Mouse (Mus musculus) CH12.LX (cell line): ENCODE data around the gene Acadvl. TPM values are rescaled to one million over a fixed set of nuclear protein-coding genes. Genes with fewer than 3 reads are reported as not detected.
A peak's percentile ranks its signal among the peaks of the same experiment; 100 is the strongest.

Experiments used
- DNase-seq: peaks from one replicate; pipeline ENCODE4 v3.0.0-alpha.2; 2013; ENCODE audit errors: extremely low read depth
- H3K27ac ChIP-seq: 2 replicates; pipeline ENCODE4 v1.5.1; 2012; ENCODE audit warnings: low read depth, mild to moderate bottlenecking, control low read depth, moderate library complexity; ENCODE audit not compliant: insufficient read depth
- H3K27me3 ChIP-seq: replicated peaks from 2 replicates; pipeline ENCODE3; 2012; ENCODE audit warnings: inconsistent platforms
- H3K36me3 ChIP-seq, 2 experiments: replicated peaks in 1 of 2; 2 replicates each; pipeline versions ENCODE3 to v1.6.1; 2012; ENCODE audit warnings: inconsistent platforms in 1 of 2, low read length in 1 of 2, mild to moderate bottlenecking in 1 of 2, mixed read lengths in 1 of 2, moderate library complexity in 1 of 2; ENCODE audit not compliant: control insufficient read depth in 1 of 2, insufficient read depth in 1 of 2
- H3K4me1 ChIP-seq, 2 experiments: 2 replicates each; pipeline ENCODE4 v1.6.1; 2012; ENCODE audit warnings: inconsistent platforms in 1 of 2, moderate library complexity in 1 of 2; ENCODE audit not compliant: insufficient read depth in 2 of 2, control insufficient read depth in 1 of 2
- H3K4me2 ChIP-seq: 2 replicates; pipeline ENCODE4 v1.6.1; 2012; ENCODE audit warnings: low read depth, mild to moderate bottlenecking, control low read depth; ENCODE audit not compliant: poor library complexity, insufficient read depth, severe bottlenecking
- H3K4me3 ChIP-seq, 3 experiments: fragments of 150-350 bp in 1 of 3; sonication (generic) in 1 of 3; replicated peaks in 1 of 3; 2 replicates each; pipeline versions ENCODE3 to v1.5.1; 2011 to 2012; ENCODE audit warnings: low read depth in 2 of 3, low read length in 2 of 3, mild to moderate bottlenecking in 2 of 3, moderate library complexity in 2 of 3, control low read depth in 1 of 3, improper control_type of control experiment in 1 of 3, inconsistent platforms in 1 of 3, mixed read lengths in 1 of 3; ENCODE audit not compliant: poor library complexity in 1 of 3
- H3K79me2 ChIP-seq: replicated peaks from 2 replicates; pipeline ENCODE4 v1.6.1; 2012; ENCODE audit warnings: mild to moderate bottlenecking, moderate library complexity; ENCODE audit not compliant: control insufficient read depth, poor library complexity, insufficient read depth, severe bottlenecking; ENCODE audit errors: extremely low read depth
- H3K9ac ChIP-seq: 2 replicates; pipeline ENCODE4 v1.6.1; 2012; ENCODE audit warnings: low read depth, mild to moderate bottlenecking, control low read depth, moderate library complexity; ENCODE audit not compliant: insufficient read depth
- H3K9me3 ChIP-seq: replicated peaks from 2 replicates; pipeline ENCODE3; 2012; ENCODE audit warnings: low read length, inconsistent platforms, mixed read lengths
- BHLHE40 ChIP-seq: IDR thresholded peaks from 2 replicates; pipeline ENCODE4 v1.6.1; 2011; ENCODE audit warnings: mild to moderate bottlenecking, low read depth, low read length, improper control_type of control experiment
- CHD2 ChIP-seq: IDR thresholded peaks from 2 replicates; pipeline ENCODE4 v1.6.1; 2011; ENCODE audit warnings: low read length, improper control_type of control experiment
- ELF1 ChIP-seq: IDR thresholded peaks from 2 replicates; pipeline ENCODE4 v1.6.1; 2014; ENCODE audit warnings: low read depth, mild to moderate bottlenecking, inconsistent platforms, low read length, improper control_type of control experiment
- ETS1 ChIP-seq: conservative IDR thresholded peaks from 2 replicates; pipeline ENCODE4 v1.6.1; 2012; ENCODE audit warnings: low read depth, mild to moderate bottlenecking, inconsistent platforms, low read length, improper control_type of control experiment, moderate library complexity
- GABPA ChIP-seq: IDR thresholded peaks from 2 replicates; pipeline ENCODE4 v1.6.1; 2012; ENCODE audit warnings: low read depth, low read length, improper control_type of control experiment, inconsistent platforms; ENCODE audit not compliant: insufficient replicate concordance
- HCFC1 ChIP-seq: IDR thresholded peaks from 2 replicates; pipeline ENCODE4 v1.6.1; 2012; ENCODE audit warnings: low read depth, mild to moderate bottlenecking, inconsistent platforms, low read length, improper control_type of control experiment
- IRF4 ChIP-seq: IDR thresholded peaks from 2 replicates; pipeline ENCODE4 v1.6.1; 2014; ENCODE audit warnings: low read depth, mild to moderate bottlenecking, inconsistent platforms, low read length, improper control_type of control experiment
- JUN ChIP-seq: IDR thresholded peaks from 2 replicates; pipeline ENCODE4 v1.6.1; 2011; ENCODE audit warnings: low read depth, mild to moderate bottlenecking, low read length, improper control_type of control experiment, moderate library complexity; ENCODE audit not compliant: insufficient read depth
- JUND ChIP-seq: conservative IDR thresholded peaks from 2 replicates; pipeline ENCODE4 v1.6.1; 2011; ENCODE audit warnings: low read depth, low read length, improper control_type of control experiment
- KAT2A ChIP-seq: IDR thresholded peaks from 2 replicates; pipeline ENCODE4 v1.6.1; 2012; ENCODE audit warnings: low read length, improper control_type of control experiment, inconsistent platforms; ENCODE audit not compliant: insufficient replicate concordance
- MAZ ChIP-seq: IDR thresholded peaks from 2 replicates; pipeline ENCODE4 v1.6.1; 2012; ENCODE audit warnings: low read depth, mild to moderate bottlenecking, inconsistent platforms, low read length, improper control_type of control experiment, moderate library complexity
- MXI1 ChIP-seq: IDR thresholded peaks from 2 replicates; pipeline ENCODE4 v1.6.1; 2011; ENCODE audit warnings: mild to moderate bottlenecking, low read depth, low read length, improper control_type of control experiment
- MYC ChIP-seq: IDR thresholded peaks from 2 replicates; pipeline ENCODE4 v1.6.1; 2011; ENCODE audit warnings: low read depth, mild to moderate bottlenecking, improper control_type of control experiment, low read length
- NRF1 ChIP-seq: IDR thresholded peaks from 2 replicates; pipeline ENCODE4 v1.6.1; 2014; ENCODE audit warnings: low read depth, mild to moderate bottlenecking, inconsistent platforms, low read length, improper control_type of control experiment, moderate library complexity
- POLR2A ChIP-seq: IDR thresholded peaks from 2 replicates; pipeline ENCODE4 v1.6.1; 2011; ENCODE audit warnings: low read depth, mild to moderate bottlenecking, improper control_type of control experiment, low read length
- POLR2AphosphoS2 ChIP-seq: IDR thresholded peaks from 2 replicates; pipeline ENCODE4 v1.6.1; 2011; ENCODE audit warnings: low read depth, low read length, improper control_type of control experiment
- RCOR1 ChIP-seq: conservative IDR thresholded peaks from 2 replicates; pipeline ENCODE4 v1.6.1; 2012; ENCODE audit warnings: low read depth, mild to moderate bottlenecking, inconsistent platforms, low read length, improper control_type of control experiment
- SIN3A ChIP-seq: IDR thresholded peaks from 2 replicates; pipeline ENCODE4 v1.6.1; 2012; ENCODE audit warnings: low read length, improper control_type of control experiment, inconsistent platforms
- TCF12 ChIP-seq: IDR thresholded peaks from 2 replicates; pipeline ENCODE4 v1.6.1; 2014; ENCODE audit warnings: low read depth, mild to moderate bottlenecking, inconsistent platforms, low read length, improper control_type of control experiment
- UBTF ChIP-seq: IDR thresholded peaks from 2 replicates; pipeline ENCODE4 v1.6.1; 2012; ENCODE audit warnings: low read depth, mild to moderate bottlenecking, inconsistent platforms, low read length, improper control_type of control experiment, moderate library complexity
- USF1 ChIP-seq: IDR thresholded peaks from 2 replicates; pipeline ENCODE4 v1.6.1; 2014; ENCODE audit warnings: low read depth, mild to moderate bottlenecking, inconsistent platforms, low read length, improper control_type of control experiment
- ZC3H11A ChIP-seq: IDR thresholded peaks from 2 replicates; pipeline ENCODE4 v1.6.1; 2012; ENCODE audit warnings: low read depth, mild to moderate bottlenecking, inconsistent platforms, low read length, improper control_type of control experiment
- ZKSCAN1 ChIP-seq: IDR thresholded peaks from 2 replicates; pipeline ENCODE4 v1.6.1; 2012; ENCODE audit warnings: low read depth, inconsistent platforms, low read length, improper control_type of control experiment, borderline replicate concordance
- ZNF384 ChIP-seq: IDR thresholded peaks from 2 replicates; pipeline ENCODE4 v1.6.1; 2012; ENCODE audit warnings: low read depth, low read length, improper control_type of control experiment, inconsistent platforms
- dilution Hi-C: fragments of 300-500 bp; cut with MboI; formaldehyde crosslinking; loops from 2 replicates; pipeline ENCODE4 v1.14.3; 2020; ENCODE audit warnings: low sequenced_read_pairs; ENCODE audit not compliant: extremely low pct_unique_long_range_greater_than_20kb, extremely low pct_ligation_motif_present
- in situ Hi-C: fragments of 300-500 bp; cut with MboI; formaldehyde crosslinking; loops from 3 replicates; pipeline ENCODE4 v1.14.3; 2019; ENCODE audit warnings: low sequenced_read_pairs, low pct_ligation_motif_present, low pct_unique_long_range_greater_than_20kb, mixed read lengths
- polyA plus RNA-seq: library from polyadenylated mRNA; unstranded; fragments of >175 nt; gene quantifications from 2 replicates; pipeline ENCODE4 v1.2.1, GENCODE M21; 2012; ENCODE audit warnings: low read depth; ENCODE audit not compliant: insufficient read length
- total RNA-seq, 2 experiments: library from RNA; depleted of rRNA; stranded (reverse); fragments of 300-350 nt in 1 of 2; fragments of >200 nt in 1 of 2; gene quantifications; 2 replicates each; pipeline ENCODE4 v1.2.3; 2012 to 2014

Acadvl gene
- total and polyA plus RNA-seq, 3 experiments, result 76.9 to 148 (median 81.8) TPM

- TF ChIP-seq USF1 (no peak), CHD2 (peak; percentile 82), ZC3H11A (no peak), TCF12 (peak; percentile 67), SIN3A (peak; percentile 34; the same call in 1 of the 2 replicates), POLR2A (peak; percentile 86), JUN (no peak), ZNF384 (no peak), BHLHE40 (0 out of 2 replicates have a peak, but pooled peaks have one; percentile 26), ELF1 (peak; percentile 69)
- TF ChIP-seq, all 38 proteins: peak for 18
Measured at GRCm38 (mm10) chr11:69997070-69997509, 18.1 kb downstream of the Acadvl start (continued).

- peaks cover 57% of the 10 kb centered on the region for H3K79me2 ChIP-seq
- peaks cover 43 to 49% of the 10 kb centered on the region in 2 experiments for H3K36me3 ChIP-seq
- H3K4me3 ChIP-seq, result peak overlapping the region; percentile 89 to 99 (median 91)
- H3K4me1 ChIP-seq, result peaks cover 15 to 56% of the 10 kb centered on the region in 2 experiments; a peak in 3 of 4 replicates
- dilution Hi-C loops, result no loop called here
- TF ChIP-seq MAZ (peak; percentile 25), POLR2AphosphoS2 (no peak), HCFC1 (peak; percentile 34), UBTF (peak; percentile 66; the same call in 1 of the 2 replicates)
- H3K9ac ChIP-seq, result peak overlapping the region; percentile 94
- no peaks in the 10 kb centered on the region for H3K27me3 ChIP-seq
- H3K9me3 ChIP-seq, result no peaks in the 10 kb centered on the region
- peak overlapping the region; percentile 73 for H3K27ac ChIP-seq
- H3K4me2 ChIP-seq, result 0 out of 2 replicates have a peak overlapping the region, but pooled peaks have one; percentile 86
- in situ Hi-C loops, result no loop called here
- DNase-seq, result peak; percentile 43
Measured at GRCm38 (mm10) chr11:69996161-69997061, 18.8 kb downstream of the Acadvl start.

- dilution Hi-C loops, result no loop called here
- TF ChIP-seq ETS1, result peak; percentile 52; the same call in 1 of the 2 replicates
- peak; percentile 78 for TF ChIP-seq IRF4
- TF ChIP-seq KAT2A, result peak; percentile 98
- peak; percentile 80 for TF ChIP-seq MXI1
- TF ChIP-seq JUND, result no peak
- TF ChIP-seq CHD2, result peak; percentile 91
- TF ChIP-seq POLR2A, result peak; percentile 76
- peak; percentile 96 for TF ChIP-seq HCFC1
- TF ChIP-seq ELF1, result peak; percentile 98
- TF ChIP-seq MAZ, result peak; percentile 100
- no peak for TF ChIP-seq ZKSCAN1
- TF ChIP-seq RCOR1, result no peak; the same call in 1 of the 2 replicates
- TF ChIP-seq SIN3A, result peak; percentile 88
- peak; percentile 95 for TF ChIP-seq POLR2AphosphoS2
- TF ChIP-seq TCF12, result peak; percentile 72
- peak; percentile 93 for TF ChIP-seq NRF1
- peak; percentile 60; the same call in 1 of the 2 replicates for TF ChIP-seq MYC
- peak; percentile 90; the same call in 1 of the 2 replicates for TF ChIP-seq GABPA
Measured at GRCm38 (mm10) chr11:69995391-69995960, 19.7 kb downstream of the Acadvl start, which contains the start of gene Phf23. Gene Phf23 (plus strand): TSS chr11:69995777.

More at GRCm38 (mm10) chr11:69995391-69995960, 19.7 kb downstream of the Acadvl start, which contains the start of gene Phf23:
- Histone ChIP-seq H3K79me2 (peaks cover 50% of the 10 kb centered on the region), H3K4me2 (peak within 1 kb of the TSS; percentile 71), H3K27me3 (no peaks in the 10 kb centered on the region), H3K27ac (peak within 1 kb of the TSS; percentile 73), H3K4me1 (peaks cover 15 to 55% of the 10 kb centered on the region in 2 experiments; a peak in 3 of 4 replicates), H3K9me3 (no peaks in the 10 kb centered on the region), H3K36me3 (peaks cover 43 to 49% of the 10 kb centered on the region in 2 experiments), H3K4me3 (peak within 1 kb of the TSS; percentile 89 to 99 (median 91)), H3K9ac (peak within 1 kb of the TSS; percentile 94)
- in situ Hi-C loops, result no loop called here
- peak; percentile 100 for DNase-seq
